Mouse (Mus musculus): ENCODE measurements around the gene Rgs14.

The Rgs14 gene

GRCm38 (mm10) chr13:55404853-55405782 is 35.6 kb downstream of the Rgs14 start:
- peak; percentile 91 for DNase-seq (ENCODE audit: low spot score)

GRCm38 (mm10) chr13:55405783-55406390 is 36.4 kb downstream of the Rgs14 start:
- no peak for DNase-seq (ENCODE audit: low spot score)

- no peak for DNase-seq (ENCODE audit: low spot score)
Observed at GRCm38 (mm10) chr13:55407341-55407740, 37.8 kb downstream of the Rgs14 start.

GRCm38 (mm10) chr13:55408546-55409120 is 39.1 kb downstream of the Rgs14 start:
- DNase-seq (ENCODE audit: low spot score): no peak

- no peak for DNase-seq (ENCODE audit: low spot score)
Observed at GRCm38 (mm10) chr13:55411826-55412225, 42.3 kb downstream of the Rgs14 start.

GRCm38 (mm10) chr13:55412643-55413307 is 43.2 kb downstream of the Rgs14 start:
- no peak for DNase-seq (ENCODE audit: low spot score)

DNA sequence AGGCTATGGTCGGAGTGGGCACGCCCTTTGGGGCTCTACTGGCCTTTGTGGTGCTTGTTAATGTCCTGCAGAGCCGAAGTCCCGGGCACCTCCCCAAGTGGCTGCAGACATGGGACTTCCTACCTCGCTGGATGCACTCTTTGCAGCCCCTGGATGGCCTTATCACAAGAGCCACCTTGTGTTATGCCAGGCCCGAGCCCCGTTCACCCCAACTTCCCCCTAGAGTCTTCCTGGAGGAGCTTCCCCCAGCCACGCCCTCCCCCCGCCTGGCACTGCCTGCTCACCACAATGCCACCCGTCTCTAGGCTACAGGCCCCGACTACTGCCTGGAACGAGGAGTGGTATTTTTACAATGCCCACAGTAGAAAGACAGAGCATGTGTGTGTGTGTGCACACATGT is 43.8 kb downstream of the Rgs14 start:
- no peak for DNase-seq (ENCODE audit: low spot score)

DNA sequence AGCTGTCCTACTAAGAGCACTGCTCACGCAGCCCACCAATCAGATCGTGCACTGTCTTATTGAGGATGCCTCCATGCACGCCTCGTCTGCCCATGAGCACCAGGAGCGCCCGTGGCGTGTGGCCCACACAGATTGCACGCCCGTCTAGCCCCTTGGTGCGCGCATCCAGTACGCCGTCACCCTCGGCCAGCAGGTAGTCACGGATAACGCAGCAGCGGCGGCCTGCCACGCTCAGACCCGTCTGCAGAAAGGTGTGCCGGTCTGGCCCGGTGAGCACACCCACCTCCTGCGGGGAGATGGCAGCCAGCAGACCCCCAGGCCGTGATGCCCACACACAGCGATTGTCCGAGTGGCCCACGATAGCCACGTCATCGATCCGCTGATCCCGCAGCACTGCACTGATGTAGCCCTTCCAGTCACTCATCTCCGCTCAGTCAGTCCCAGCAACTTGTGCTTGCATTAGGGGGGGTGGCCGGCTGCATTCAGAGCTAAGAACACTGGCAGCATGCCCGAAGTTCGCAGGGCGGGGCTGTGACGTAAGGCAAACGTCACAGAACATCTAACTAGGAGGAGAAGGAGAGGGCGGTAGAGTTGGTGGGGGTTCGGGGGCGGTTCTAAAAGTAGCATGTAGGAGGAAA is 45.3 kb downstream of the Rgs14 start, which contains the start of gene Pfn3:
Gene Pfn3, minus strand, starts transcription at position 490 of the 638 bp plus-strand sequence.
- DNase-seq (ENCODE audit: low spot score): peak; percentile 73

GRCm38 (mm10) chr13:55418004-55418403 is 48.5 kb downstream of the Rgs14 start:
- peak; percentile 83 for DNase-seq (ENCODE audit: low spot score)

- DNase-seq (ENCODE audit: low spot score): no peak
Observed at GRCm38 (mm10) chr13:55419142-55419541, 49.6 kb downstream of the Rgs14 start.

DNA sequence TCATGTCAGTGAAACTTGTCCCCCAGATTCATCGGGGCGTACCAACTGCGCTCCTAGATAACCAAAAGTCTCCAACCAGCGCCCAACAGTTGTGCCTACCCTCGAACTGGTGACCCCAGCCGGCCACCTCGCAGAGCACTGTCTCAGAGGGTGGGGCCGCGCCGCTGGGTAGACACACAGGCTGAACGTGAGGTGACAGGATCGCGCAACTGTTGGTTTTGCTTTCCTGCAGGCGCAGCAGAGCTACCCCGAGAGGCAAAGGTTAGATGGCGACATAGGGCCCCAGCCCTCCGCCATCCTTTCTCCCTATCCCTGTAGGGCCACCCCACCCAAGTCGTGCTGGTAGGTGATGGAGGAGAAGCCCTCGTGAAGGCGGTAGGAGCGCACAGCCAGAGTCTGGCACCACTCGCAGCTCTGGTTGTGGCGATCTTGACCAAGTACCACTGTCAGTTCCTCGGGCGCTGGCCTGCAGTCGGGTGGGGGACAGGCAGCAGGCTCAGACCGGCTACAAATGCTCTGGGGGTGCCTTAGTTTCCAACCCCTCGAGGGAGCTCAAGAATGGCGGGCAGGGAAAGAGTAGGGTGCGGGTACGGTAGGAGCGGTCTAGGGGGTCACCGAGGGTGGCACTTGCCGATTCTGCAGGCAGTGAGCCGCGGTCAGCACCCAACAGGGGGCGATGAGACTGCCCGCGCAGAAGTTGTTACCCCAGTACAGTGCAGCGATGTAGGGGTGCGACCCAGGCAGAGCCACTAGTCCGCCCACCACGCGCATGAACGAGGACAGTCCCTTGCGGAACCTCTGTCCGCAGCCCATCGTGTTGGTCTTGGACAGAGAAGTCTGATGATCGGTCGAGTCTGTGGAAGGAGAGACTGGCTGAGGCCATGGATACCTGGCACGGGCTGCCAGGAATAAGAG is 50.7 kb downstream of the Rgs14 start:
- DNase-seq (ENCODE audit: low spot score): no peak

DNA sequence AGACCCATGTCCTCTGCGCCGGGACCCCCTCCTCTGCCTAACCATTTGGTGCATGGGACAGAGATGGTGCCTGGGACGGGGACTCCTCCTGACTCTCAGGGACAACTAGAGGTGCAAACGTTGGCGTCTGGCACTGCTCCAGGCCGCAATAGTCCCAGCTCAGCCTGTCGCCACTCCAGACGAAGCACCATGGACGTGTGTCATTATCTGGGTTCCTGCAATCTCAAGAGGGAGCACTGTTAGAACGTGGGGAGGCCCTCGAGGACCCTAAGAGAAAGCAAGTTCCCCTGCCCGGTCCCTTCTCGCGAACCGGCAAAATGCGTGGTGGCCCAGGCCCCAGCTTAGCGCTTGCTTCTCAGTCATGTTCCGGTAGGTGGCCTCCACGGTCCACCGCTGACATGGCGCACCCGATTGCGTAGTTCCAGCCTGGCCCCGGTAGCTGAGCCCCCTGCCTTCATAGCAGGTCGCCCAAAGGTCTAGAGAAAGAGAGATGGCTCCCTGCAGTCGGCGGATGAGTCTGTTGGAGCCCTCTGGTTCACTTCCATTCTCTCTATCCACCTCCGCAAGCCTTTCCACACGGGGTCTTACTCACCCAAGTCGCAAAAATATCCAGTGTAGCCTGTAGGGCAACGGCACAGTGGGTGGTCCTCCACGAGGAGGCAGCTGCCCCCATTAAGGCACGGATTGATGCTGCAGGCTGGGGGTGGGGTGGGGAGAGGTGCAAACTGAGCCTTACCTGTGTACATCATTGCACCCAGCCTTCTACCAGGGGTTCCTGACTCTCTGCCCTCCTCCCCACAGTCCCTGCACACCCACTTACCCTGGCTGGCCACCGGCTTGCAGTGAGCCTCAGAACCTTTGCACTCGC is 51.6 kb downstream of the Rgs14 start:
- DNase-seq (ENCODE audit: low spot score): peak; percentile 86

DNA sequence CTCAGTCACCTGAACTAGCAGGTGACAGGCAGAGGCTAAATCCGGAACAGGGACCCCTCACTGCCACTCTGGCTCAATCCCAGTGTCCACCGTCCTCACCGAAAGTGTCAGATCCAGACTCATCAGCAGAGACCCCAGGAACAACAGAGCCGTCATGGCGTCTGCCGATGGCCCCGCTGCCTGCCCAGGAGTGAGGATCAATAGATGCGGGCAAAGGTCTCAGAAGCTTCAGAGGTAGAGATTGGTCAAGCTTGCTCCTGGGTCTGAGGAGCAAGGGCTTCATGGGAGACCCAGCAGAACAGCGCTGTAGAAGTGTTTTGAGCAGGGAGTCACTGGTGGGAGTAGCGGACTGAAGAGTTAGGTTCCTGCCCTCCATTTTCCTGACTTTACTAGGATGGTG is 57.1 kb downstream of the Rgs14 start, which contains the start of gene F12:
Gene F12, minus strand, starts transcription at position 181 of the 400 bp plus-strand sequence.
- no peak for DNase-seq (ENCODE audit: low spot score)

- no peak for DNase-seq (ENCODE audit: low spot score)
Observed at GRCm38 (mm10) chr13:55429226-55429888, 59.8 kb downstream of the Rgs14 start.

GRCm38 (mm10) chr13:55430566-55430965 is 61.0 kb downstream of the Rgs14 start:
- DNase-seq (ENCODE audit: low spot score): no peak

DNA sequence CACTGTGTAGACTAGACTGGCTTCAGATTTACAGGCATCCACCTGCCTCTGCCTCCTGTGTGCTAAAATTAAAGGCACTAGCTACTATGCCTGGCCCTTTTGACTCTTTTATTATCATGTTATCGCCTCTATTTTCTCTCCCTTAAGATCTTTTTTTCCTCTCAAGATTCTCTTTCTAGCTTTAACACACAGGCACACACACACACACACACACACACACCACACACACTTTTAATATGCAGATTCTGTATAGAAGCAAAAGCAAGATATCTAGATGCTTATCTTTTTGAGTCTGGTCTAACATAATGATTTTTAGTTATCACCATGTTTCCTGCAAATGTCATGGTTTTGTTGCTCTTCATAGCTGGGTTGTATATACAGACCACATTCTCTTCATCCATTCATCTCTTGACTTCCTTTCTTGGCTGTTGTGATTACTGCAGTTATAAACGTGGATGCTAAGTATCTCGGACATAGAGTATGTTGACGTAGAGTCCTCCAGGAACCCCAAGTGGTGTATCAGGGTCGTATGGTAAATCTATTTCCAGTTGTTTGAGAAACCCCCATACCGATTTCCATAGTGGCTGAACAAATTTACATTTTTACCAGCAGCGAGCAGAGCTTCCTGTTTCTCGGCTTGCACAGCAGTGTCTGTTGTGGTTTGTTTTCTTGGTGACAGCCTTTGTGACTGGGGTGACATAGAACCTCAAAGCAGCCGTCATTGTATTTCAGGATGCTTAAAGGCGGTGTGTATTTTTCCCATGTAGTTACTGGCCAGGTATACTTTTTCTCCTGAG is 62.6 kb downstream of the Rgs14 start:
- no peak for DNase-seq (ENCODE audit: low spot score)
